Mouse (Mus musculus): Measurements from ENCODE around the gene Phospho1. TPM values are rescaled to one million over a fixed set of nuclear protein-coding genes. Genes with fewer than 3 reads are reported as not detected.
A peak's percentile ranks its signal among the peaks of the same experiment; 100 is the strongest.

The Phospho1 gene
- total and polyA plus RNA-seq, 3 experiments, result 7.4 to 236 (median 43.0) TPM

DNA sequence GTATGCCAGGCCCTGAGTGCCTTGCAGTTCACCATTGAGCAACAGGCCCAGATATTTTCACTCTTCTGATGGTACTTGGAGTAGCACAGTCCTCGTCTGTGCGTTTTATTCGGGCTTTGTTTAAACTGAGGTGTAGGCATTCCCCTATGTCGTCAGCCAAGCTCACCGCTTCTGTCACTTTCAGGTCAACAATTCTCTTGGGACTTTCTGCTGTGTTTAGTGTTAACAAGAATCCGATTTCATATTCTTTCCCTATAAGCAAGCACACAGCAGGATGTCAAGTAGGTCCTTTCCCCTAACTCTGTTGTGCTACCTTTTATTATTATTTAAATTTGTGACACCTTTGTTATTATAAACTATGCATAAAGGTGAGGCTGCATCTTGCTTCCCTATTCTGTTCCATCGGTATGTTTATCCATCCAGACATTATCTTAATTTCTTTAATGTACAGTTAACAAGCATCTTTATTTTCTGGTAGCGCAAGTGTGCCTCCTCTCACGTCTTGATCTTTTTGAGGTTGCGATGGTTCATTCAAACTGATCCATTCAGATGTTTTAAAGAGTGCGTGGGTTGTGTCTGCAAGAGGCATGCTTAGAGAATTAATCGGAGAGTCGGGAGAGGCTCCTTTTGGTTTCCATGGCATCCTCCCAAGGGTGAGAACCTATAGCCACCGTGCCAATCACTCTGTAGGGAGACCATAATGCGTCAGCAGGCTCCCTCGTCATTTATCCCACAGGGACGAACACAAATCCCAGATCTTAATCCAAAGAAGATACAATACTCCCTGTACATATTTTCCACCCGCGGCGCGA, 33.6 kb downstream of the Phospho1 start:
- Histone ChIP-seq H3K36me3 (replicated peaks) (peaks cover 32% of the 10 kb centered on the region), H3K27me3 (ENCODE audit: insufficient read depth, low read length) (no peaks in the 10 kb centered on the region), H3K4me1 (ENCODE audit: insufficient read depth, low read depth, low read length) (peaks cover 59% of the 10 kb centered on the region), H3K4me3 (ENCODE audit: low read depth, low read length) (peak overlapping the region; percentile 81), H3K9me3 (replicated peaks) (peaks cover 4% of the 10 kb centered on the region)
- DNase-seq (ENCODE audit: low spot score), result no peak
- ATAC-seq (ENCODE audit: extremely low read depth, insufficient number of reproducible peaks, low FRiP score, poor library complexity, severe bottlenecking), result no peak
- TF ChIP-seq GATA1 (IDR thresholded peaks at IDR 0.05; ENCODE audit: borderline replicate concordance, low read length) (no peak), POLR2AphosphoS5 (IDR thresholded peaks at IDR 0.05; ENCODE audit: insufficient replicate concordance, low read depth, low read length) (no peak), CTCF (IDR thresholded peaks at IDR 0.05; ENCODE audit: low read depth, low read length) (no peak), TAL1 (conservative IDR thresholded peaks at IDR 0.05; ENCODE audit: low read depth, low read length) (no peak), GATA2 (IDR thresholded peaks at IDR 0.05; ENCODE audit: borderline replicate concordance, low read depth, low read length) (no peak)

DNA sequence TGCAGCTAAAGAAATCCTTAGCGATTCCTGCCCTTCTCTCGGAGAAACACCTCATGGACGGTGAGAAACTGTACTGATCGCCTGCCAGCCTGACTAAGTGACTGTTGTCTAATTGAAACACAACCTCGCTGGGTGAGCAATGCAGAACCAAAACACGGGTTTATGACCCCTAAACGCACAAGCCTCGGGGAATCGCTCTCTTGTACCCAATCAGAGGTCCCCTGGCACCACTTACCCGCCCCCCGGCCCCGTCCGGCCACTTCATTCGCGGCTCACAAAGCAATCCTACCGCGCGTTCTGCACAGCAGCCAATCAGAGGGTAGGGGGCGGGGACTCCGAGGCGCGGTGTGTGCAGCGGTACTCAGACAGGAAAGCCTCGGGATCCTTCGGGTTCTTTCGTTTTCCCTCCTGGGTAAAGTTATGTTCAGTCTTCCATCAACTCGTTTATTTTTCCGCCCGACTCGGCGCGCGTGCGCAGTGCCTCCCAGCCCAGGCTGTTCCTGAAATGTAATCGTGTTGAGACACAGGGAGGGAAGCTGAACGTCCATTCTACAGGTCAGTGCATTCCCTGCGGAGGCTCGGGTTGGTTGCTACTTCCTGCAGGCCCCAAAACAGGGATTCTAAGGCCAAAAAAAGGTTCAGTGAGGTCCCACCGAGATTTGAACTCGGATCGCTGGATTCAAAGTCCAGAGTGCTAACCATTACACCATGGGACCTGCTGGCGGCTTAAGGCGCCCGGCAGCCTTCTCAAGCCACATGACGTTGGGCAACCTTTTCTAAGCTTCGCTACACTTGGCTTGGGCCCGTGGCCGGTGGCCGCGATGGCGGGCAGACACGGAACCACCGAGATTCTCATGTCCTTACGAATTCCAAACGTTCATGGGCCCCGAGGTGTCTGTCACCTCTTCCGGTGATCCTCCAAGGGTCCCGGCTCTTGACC, 34.5 kb downstream of the Phospho1 start:
- peak; percentile 94 for DNase-seq (ENCODE audit: low spot score)
- Histone ChIP-seq H3K9me3 (replicated peaks) (peaks cover 4% of the 10 kb centered on the region), H3K4me1 (ENCODE audit: insufficient read depth, low read depth, low read length) (peaks cover 57% of the 10 kb centered on the region), H3K36me3 (replicated peaks) (peaks cover 40% of the 10 kb centered on the region), H3K4me3 (ENCODE audit: low read depth, low read length) (peak overlapping the region; percentile 81), H3K27me3 (ENCODE audit: insufficient read depth, low read length) (no peaks in the 10 kb centered on the region)
- no peak for TF ChIP-seq GATA2 (IDR thresholded peaks at IDR 0.05; ENCODE audit: borderline replicate concordance, low read depth, low read length)
- no peak for TF ChIP-seq GATA1 (IDR thresholded peaks at IDR 0.05; ENCODE audit: borderline replicate concordance, low read length)
- no peak for TF ChIP-seq TAL1 (conservative IDR thresholded peaks at IDR 0.05; ENCODE audit: low read depth, low read length)
- no peak for TF ChIP-seq POLR2AphosphoS5 (IDR thresholded peaks at IDR 0.05; ENCODE audit: insufficient replicate concordance, low read depth, low read length)
- no peak for TF ChIP-seq CTCF (IDR thresholded peaks at IDR 0.05; ENCODE audit: low read depth, low read length)
- peak; percentile 97 for ATAC-seq (ENCODE audit: extremely low read depth, insufficient number of reproducible peaks, low FRiP score, poor library complexity, severe bottlenecking)

DNA sequence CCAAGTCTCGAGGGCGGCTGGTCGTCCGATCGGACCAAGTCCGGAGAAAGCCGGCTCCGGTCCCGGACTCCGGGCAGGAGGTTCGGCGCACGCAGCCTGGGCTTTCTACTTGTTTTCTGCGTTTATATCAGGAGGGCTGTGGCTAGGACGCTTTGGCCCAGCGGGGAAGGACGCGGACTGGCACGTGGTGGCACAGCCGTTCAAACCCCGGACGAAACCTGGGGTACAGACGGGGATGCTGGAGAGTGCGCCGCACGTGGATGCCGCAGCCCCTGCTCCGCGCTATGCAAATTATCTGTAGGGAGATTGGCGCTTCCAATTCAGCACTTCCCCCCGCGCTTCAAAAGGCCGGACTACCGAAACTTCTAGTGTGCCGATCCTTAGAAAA, 35.2 kb downstream of the Phospho1 start:
- peak overlapping the region; percentile 81 for H3K4me3 ChIP-seq (ENCODE audit: low read depth, low read length)
- peaks cover 52% of the 10 kb centered on the region for H3K4me1 ChIP-seq (ENCODE audit: insufficient read depth, low read depth, low read length)
- TF ChIP-seq TAL1 (conservative IDR thresholded peaks at IDR 0.05; ENCODE audit: low read depth, low read length) (no peak), CTCF (IDR thresholded peaks at IDR 0.05; ENCODE audit: low read depth, low read length) (no peak), GATA1 (IDR thresholded peaks at IDR 0.05; ENCODE audit: borderline replicate concordance, low read length) (no peak), POLR2AphosphoS5 (IDR thresholded peaks at IDR 0.05; ENCODE audit: insufficient replicate concordance, low read depth, low read length) (no peak), GATA2 (IDR thresholded peaks at IDR 0.05; ENCODE audit: borderline replicate concordance, low read depth, low read length) (no peak)
- H3K9me3 ChIP-seq (replicated peaks), result peaks cover 4% of the 10 kb centered on the region
- no peaks in the 10 kb centered on the region for H3K27me3 ChIP-seq (ENCODE audit: insufficient read depth, low read length)
- H3K36me3 ChIP-seq (replicated peaks), result peaks cover 46% of the 10 kb centered on the region
- ATAC-seq (ENCODE audit: extremely low read depth, insufficient number of reproducible peaks, low FRiP score, poor library complexity, severe bottlenecking) (no peak), DNase-seq (ENCODE audit: low spot score) (peak; percentile 61)

DNA sequence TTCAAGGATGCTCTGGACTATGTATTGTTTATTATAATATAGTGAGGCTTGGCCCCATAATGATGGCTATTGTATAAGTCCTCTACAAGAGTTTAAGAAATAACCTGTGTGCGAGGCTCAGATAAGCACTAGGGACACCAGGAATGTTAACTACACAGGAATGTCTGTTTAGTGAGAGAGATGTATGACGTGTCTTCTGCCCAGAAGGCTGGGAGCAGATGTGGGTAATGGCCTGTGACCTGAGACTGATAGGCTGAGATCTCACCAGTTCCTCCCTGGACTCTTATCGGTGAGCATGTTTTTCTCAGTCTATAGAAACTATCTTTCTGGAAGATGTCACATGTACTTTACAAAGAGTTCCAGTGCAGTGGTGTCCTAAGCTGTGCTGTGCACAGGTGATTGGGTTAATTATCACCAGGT, 35.8 kb downstream of the Phospho1 start:
- Histone ChIP-seq H3K27me3 (ENCODE audit: insufficient read depth, low read length) (no peaks in the 10 kb centered on the region), H3K4me3 (ENCODE audit: low read depth, low read length) (peak overlapping the region; percentile 81), H3K9me3 (replicated peaks) (no peaks in the 10 kb centered on the region), H3K36me3 (replicated peaks) (peaks cover 48% of the 10 kb centered on the region), H3K4me1 (ENCODE audit: insufficient read depth, low read depth, low read length) (peaks cover 52% of the 10 kb centered on the region)
- ATAC-seq (ENCODE audit: extremely low read depth, insufficient number of reproducible peaks, low FRiP score, poor library complexity, severe bottlenecking), result no peak
- peak; percentile 32 for DNase-seq (ENCODE audit: low spot score)
- TF ChIP-seq TAL1 (conservative IDR thresholded peaks at IDR 0.05; ENCODE audit: low read depth, low read length) (peak; percentile 31), GATA2 (IDR thresholded peaks at IDR 0.05; ENCODE audit: borderline replicate concordance, low read depth, low read length) (no peak), GATA1 (IDR thresholded peaks at IDR 0.05; ENCODE audit: borderline replicate concordance, low read length) (no peak)

DNA sequence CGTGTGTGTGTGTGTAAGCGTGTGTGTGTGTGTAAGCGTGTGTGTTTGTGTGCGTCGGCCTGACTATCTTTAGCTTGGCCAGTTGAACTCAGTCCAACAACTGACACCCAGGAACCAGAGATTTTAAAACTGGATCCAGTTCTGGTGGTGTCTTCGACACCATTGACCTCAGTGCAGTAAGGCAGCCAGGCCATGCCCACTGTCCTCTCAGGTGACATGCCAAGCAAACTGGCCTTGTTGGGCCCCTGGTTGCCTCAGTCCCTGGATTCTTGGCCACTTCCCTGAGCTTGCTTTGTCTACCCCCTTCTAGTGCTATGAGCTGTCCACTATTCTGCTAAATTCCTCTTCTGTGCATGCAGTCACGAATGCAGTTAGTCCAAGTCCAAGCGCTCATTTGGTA, 37.1 kb downstream of the Phospho1 start:
- no peak for ATAC-seq (ENCODE audit: extremely low read depth, insufficient number of reproducible peaks, low FRiP score, poor library complexity, severe bottlenecking)
- DNase-seq (ENCODE audit: low spot score), result no peak
- Histone ChIP-seq H3K9me3 (replicated peaks) (no peaks in the 10 kb centered on the region), H3K4me1 (ENCODE audit: insufficient read depth, low read depth, low read length) (peaks cover 57% of the 10 kb centered on the region), H3K4me3 (ENCODE audit: low read depth, low read length) (no peak overlapping the region; the same call in 1 of the 2 replicates), H3K36me3 (replicated peaks) (peaks cover 62% of the 10 kb centered on the region), H3K27me3 (ENCODE audit: insufficient read depth, low read length) (no peaks in the 10 kb centered on the region)
- TF ChIP-seq TAL1 (conservative IDR thresholded peaks at IDR 0.05; ENCODE audit: low read depth, low read length) (no peak), GATA2 (IDR thresholded peaks at IDR 0.05; ENCODE audit: borderline replicate concordance, low read depth, low read length) (no peak), GATA1 (IDR thresholded peaks at IDR 0.05; ENCODE audit: borderline replicate concordance, low read length) (no peak), POLR2AphosphoS5 (IDR thresholded peaks at IDR 0.05; ENCODE audit: insufficient replicate concordance, low read depth, low read length) (no peak), CTCF (IDR thresholded peaks at IDR 0.05; ENCODE audit: low read depth, low read length) (no peak)

DNA sequence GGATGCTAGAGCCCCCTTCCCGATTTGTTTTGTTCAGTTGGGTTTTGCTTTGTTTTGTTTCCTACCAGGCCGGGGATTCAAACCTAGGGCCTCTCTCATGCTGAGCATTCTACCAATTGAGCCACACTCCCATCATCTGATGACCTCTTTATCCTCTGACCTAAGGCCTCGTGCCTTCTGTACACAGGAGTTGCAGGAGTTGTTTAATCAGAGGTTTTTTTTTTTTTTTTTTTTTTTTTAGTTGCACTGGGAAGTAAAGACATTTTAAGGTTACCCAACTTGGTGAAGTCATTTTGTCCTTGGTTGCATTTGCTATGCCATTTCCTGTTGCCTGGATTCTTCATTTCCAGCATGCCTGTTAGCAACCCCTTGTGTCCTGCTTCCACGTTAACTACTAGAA, 45.1 kb downstream of the Phospho1 start:
- Histone ChIP-seq H3K27me3 (ENCODE audit: insufficient read depth, low read length) (no peaks in the 10 kb centered on the region; the same call in 1 of the 2 replicates), H3K4me3 (ENCODE audit: low read depth, low read length) (no peak overlapping the region), H3K9me3 (replicated peaks) (no peaks in the 10 kb centered on the region), H3K4me1 (ENCODE audit: insufficient read depth, low read depth, low read length) (peaks cover 36% of the 10 kb centered on the region), H3K36me3 (replicated peaks) (peaks cover 52% of the 10 kb centered on the region)
- no peak for TF ChIP-seq CTCF (IDR thresholded peaks at IDR 0.05; ENCODE audit: low read depth, low read length)
- TF ChIP-seq TAL1 (conservative IDR thresholded peaks at IDR 0.05; ENCODE audit: low read depth, low read length), result no peak
- no peak for TF ChIP-seq GATA2 (IDR thresholded peaks at IDR 0.05; ENCODE audit: borderline replicate concordance, low read depth, low read length)
- TF ChIP-seq POLR2AphosphoS5 (IDR thresholded peaks at IDR 0.05; ENCODE audit: insufficient replicate concordance, low read depth, low read length), result no peak
- no peak for TF ChIP-seq GATA1 (IDR thresholded peaks at IDR 0.05; ENCODE audit: borderline replicate concordance, low read length)
- DNase-seq (ENCODE audit: low spot score) (no peak), ATAC-seq (ENCODE audit: extremely low read depth, insufficient number of reproducible peaks, low FRiP score, poor library complexity, severe bottlenecking) (no peak)

Measured in G1E (cell line).